Mouse (Mus musculus) testis, postnatal 10 days (tissue): ENCODE measurements around the gene Ttc26.
A peak's percentile ranks its signal among the peaks of the same experiment; 100 is the strongest.
"Not testable (repeated sequence)": the region's sequence is repeated elsewhere in the genome, so short reads cannot be mapped to it uniquely, and the experiment has no call there.

Experiments used
- DNase-seq: peaks from one replicate; pipeline ENCODE4 v3.0.0; 2021; ENCODE audit warnings: low spot score

Ttc26 gene

GRCm38 (mm10) chr6:38356661-38357433 lies 24.4 kb upstream of the Ttc26 start:
- not testable (repeated sequence) for DNase-seq

GRCm38 (mm10) chr6:38357603-38358252 lies 23.5 kb upstream of the Ttc26 start:
- no peak for DNase-seq

GRCm38 (mm10) chr6:38358253-38359027 lies 22.8 kb upstream of the Ttc26 start:
- no peak for DNase-seq

GRCm38 (mm10) chr6:38359044-38359735 lies 22.1 kb upstream of the Ttc26 start:
- not testable (repeated sequence) for DNase-seq

GRCm38 (mm10) chr6:38359736-38360499 lies 21.4 kb upstream of the Ttc26 start:
- no peak for DNase-seq

- no peak for DNase-seq
Measured at GRCm38 (mm10) chr6:38361065-38361464, 20.2 kb upstream of the Ttc26 start.

GRCm38 (mm10) chr6:38361937-38362336 lies 19.3 kb upstream of the Ttc26 start:
- DNase-seq = no peak

GRCm38 (mm10) chr6:38363370-38363769 lies 17.9 kb upstream of the Ttc26 start:
- DNase-seq = no peak

- DNase-seq = no peak
Measured at GRCm38 (mm10) chr6:38364121-38364520, 17.1 kb upstream of the Ttc26 start.

GRCm38 (mm10) chr6:38369945-38370344 lies 11.3 kb upstream of the Ttc26 start:
- no peak for DNase-seq

- no peak for DNase-seq
Measured at GRCm38 (mm10) chr6:38374271-38374670, 7.0 kb upstream of the Ttc26 start.

- DNase-seq = no peak
Measured at GRCm38 (mm10) chr6:38380764-38381128, 523 bp upstream of the Ttc26 start.

- DNase-seq = no peak
Measured at GRCm38 (mm10) chr6:38389671-38390070, 8.4 kb downstream of the Ttc26 start.

GRCm38 (mm10) chr6:38432457-38432856 lies 51.2 kb downstream of the Ttc26 start:
- DNase-seq = peak; percentile 42

- DNase-seq = peak; percentile 97
Measured at GRCm38 (mm10) chr6:38433261-38434033, 52.2 kb downstream of the Ttc26 start, which contains the start of gene Ubn2. Gene Ubn2 (plus strand): TSS chr6:38433950.

- peak; percentile 75 for DNase-seq
Measured at GRCm38 (mm10) chr6:38434055-38435023, 53.1 kb downstream of the Ttc26 start.

- DNase-seq = no peak
Measured at GRCm38 (mm10) chr6:38443842-38444241, 62.6 kb downstream of the Ttc26 start.

GRCm38 (mm10) chr6:38448295-38448694 lies 67.0 kb downstream of the Ttc26 start:
- no peak for DNase-seq

- no peak for DNase-seq
Measured at GRCm38 (mm10) chr6:38453049-38453448, 71.8 kb downstream of the Ttc26 start.
